Mouse (Mus musculus) CH12.LX (cell line): ENCODE measurements around the gene Exd2.

Experiments used
- CTCF ChIP-seq, 2 experiments: IDR thresholded peaks in 1 of 2; conservative IDR thresholded peaks in 1 of 2; 2 replicates each; pipeline ENCODE4 v1.5.1; 2011 to 2012; ENCODE audit warnings: low read depth in 2 of 2, low read length in 2 of 2, improper control_type of control experiment in 1 of 2, inconsistent platforms in 1 of 2, mild to moderate bottlenecking in 1 of 2, moderate library complexity in 1 of 2
- ELF1 ChIP-seq: IDR thresholded peaks from 2 replicates; pipeline ENCODE4 v1.6.1; 2014; ENCODE audit warnings: low read depth, mild to moderate bottlenecking, inconsistent platforms, low read length, improper control_type of control experiment
- EP300 ChIP-seq: IDR thresholded peaks from 2 replicates; pipeline ENCODE4 v1.6.1; 2011; ENCODE audit warnings: low read length, improper control_type of control experiment
- MAX ChIP-seq: IDR thresholded peaks from 2 replicates; pipeline ENCODE4 v1.6.1; 2011; ENCODE audit warnings: low read length, improper control_type of control experiment
- POLR2A ChIP-seq: IDR thresholded peaks from 2 replicates; pipeline ENCODE4 v1.6.1; 2011; ENCODE audit warnings: low read depth, mild to moderate bottlenecking, improper control_type of control experiment, low read length
- SIN3A ChIP-seq: IDR thresholded peaks from 2 replicates; pipeline ENCODE4 v1.6.1; 2012; ENCODE audit warnings: low read length, improper control_type of control experiment, inconsistent platforms
- SMC3 ChIP-seq: IDR thresholded peaks from 2 replicates; pipeline ENCODE4 v1.6.1; 2011; ENCODE audit warnings: low read depth, low read length, improper control_type of control experiment
- TBP ChIP-seq: conservative IDR thresholded peaks from 2 replicates; pipeline ENCODE4 v1.6.1; 2011; ENCODE audit warnings: low read depth, low read length, improper control_type of control experiment
- ZNF384 ChIP-seq: IDR thresholded peaks from 2 replicates; pipeline ENCODE4 v1.6.1; 2012; ENCODE audit warnings: low read depth, low read length, improper control_type of control experiment, inconsistent platforms

GRCm38 (mm10) chr12:80458033-80458432, 4.9 kb upstream of the Exd2 start:
- no peak for TF ChIP-seq ZNF384
- TF ChIP-seq EP300: no peak
- no peak for TF ChIP-seq CTCF (conservative IDR thresholded peaks at IDR 0.05 in 1 of 2, IDR thresholded peaks at IDR 0.05 in 1 of 2; ENCODE audit: low read depth in 2 of 2, low read length in 2 of 2)
- TF ChIP-seq SMC3: no peak
- no peak for TF ChIP-seq SIN3A
- TF ChIP-seq POLR2A: no peak
- TF ChIP-seq TBP: no peak
- TF ChIP-seq ELF1: no peak
- TF ChIP-seq MAX: no peak
